Mouse (Mus musculus) lung, adult 2 months (tissue): Measurements from ENCODE around the gene Vwa2.

Experiments used
- CTCF ChIP-seq: fragments of 200-500 bp; IDR thresholded peaks from 2 replicates; pipeline ENCODE4 v1.5.1; 2011; ENCODE audit warnings: mild to moderate bottlenecking, low read length, control low read depth; ENCODE audit not compliant: insufficient read depth
- POLR2A ChIP-seq: fragments of 200-500 bp; IDR thresholded peaks from 2 replicates; pipeline ENCODE4 v1.6.1; 2011; ENCODE audit warnings: low read depth, mild to moderate bottlenecking, control low read depth, low read length, borderline replicate concordance; ENCODE audit errors: extremely low read depth

GRCm38 (mm10) chr19:56842974-56843373 lies 31.1 kb upstream of the Vwa2 start:
- TF ChIP-seq POLR2A (no peak), CTCF (no peak)
